Comparison of ENCODE assay signal across 9 mouse cellular contexts in the genomic region with DNA sequence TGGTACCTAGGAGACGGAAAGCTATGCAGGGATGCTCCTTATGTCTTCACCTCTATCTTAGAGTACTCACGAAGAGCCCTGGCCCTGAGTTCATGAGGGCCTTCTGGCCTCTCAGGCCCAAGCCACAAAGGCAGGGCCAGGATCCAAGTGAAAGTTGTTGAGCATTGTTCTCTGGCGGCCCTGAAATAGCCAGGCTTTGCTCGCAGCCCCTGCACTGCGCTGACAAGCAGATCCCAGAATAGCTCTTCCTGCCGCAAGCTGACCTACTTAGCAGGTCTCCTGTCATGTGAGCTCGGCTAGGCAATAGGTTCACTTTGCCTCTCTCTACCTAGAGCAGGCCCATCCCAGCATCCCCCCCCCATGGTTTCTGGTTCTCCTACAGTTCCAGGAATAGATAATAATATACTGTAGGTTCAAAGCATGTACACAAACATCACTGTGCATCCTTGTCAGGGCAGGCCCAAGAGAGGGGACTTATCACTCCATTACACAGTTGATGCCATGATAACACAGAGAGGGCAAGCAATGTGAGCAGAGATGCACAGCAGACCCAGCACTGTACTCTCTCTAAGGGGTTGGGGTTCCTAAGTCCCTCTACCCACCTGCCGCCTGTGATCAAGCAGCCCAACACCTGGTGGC. TPM values are rescaled to one million over a fixed set of nuclear protein-coding genes. Genes with fewer than 3 reads are reported as not detected.
A peak's percentile ranks its signal among the peaks of the same experiment; 100 is the strongest.
DNase-seq lines count a peak whose midpoint lies in the region; ATAC-seq lines count a peak whose summit lies in the region.
"Had no signal": no experiment of that assay in that cellular context is flagged by ENCODE, and none has a peak within 500 bp of the region (broad histone marks: within the 10 kb centered on the region; RNA-seq: fewer than 3 reads in every experiment).

No protein-coding gene starts in this region.

- H3K9ac ChIP-seq in liver, embryonic 13.5 days: peak overlapping the region; percentile 41

- H3K36me3 ChIP-seq in liver, embryonic 13.5 days: no peaks in the 10 kb centered on the region

- 51% methylated on average over 8 of the region's 8 CpGs for WGBS in liver, embryonic 13.5 days (ENCODE audit: insufficient replicate concordance)

- H3K27ac ChIP-seq in liver, embryonic 13.5 days: peak overlapping the region; percentile 75

- H3K9me3 ChIP-seq in liver, embryonic 13.5 days (replicated peaks): no peaks in the 10 kb centered on the region

- peak; percentile 68 for ATAC-seq in activated CD4-positive, CD25-positive, alpha-beta regulatory T cell, adult 4 months
- ATAC-seq in frontal cortex, adult (ENCODE audit: low TSS enrichment): peak; percentile 84
- ATAC-seq in liver, embryonic 13.5 days (ENCODE audit: low read depth): peak; percentile 76

- H3K4me2 ChIP-seq in liver, embryonic 13.5 days: peak overlapping the region; percentile 8; the same call in 1 of the 2 replicates

- no peaks in the 10 kb centered on the region for H3K27me3 ChIP-seq in liver, embryonic 13.5 days

- no peak overlapping the region for H3K4me3 ChIP-seq in liver, embryonic 13.5 days (replicated peaks)

- peaks cover 54% of the 10 kb centered on the region for H3K4me1 ChIP-seq in liver, embryonic 13.5 days (replicated peaks)

- peak; percentile 34 for DNase-seq in embryo, embryonic 10.5 days (ENCODE audit: low spot score)
- no peak for DNase-seq in embryo, embryonic 9.5 days (ENCODE audit: extremely low spot score)
- peak; percentile 65 to 68 for DNase-seq in heart, postnatal 36 days
- no peak for DNase-seq in liver, embryonic 13.5 days
- peak; percentile 37 for DNase-seq in retina, postnatal 7 days (ENCODE audit: low read depth, low spot score)
- DNase-seq in urinary bladder, postnatal 36 days (ENCODE audit: low spot score in 2 of 2): no peak

- intact Hi-C loops in heart, postnatal 36 days (cut with DNase I): no loop called here

RNA-seq across cellular contexts. Expression of a gene that starts 25.3 kb away (rescaled TPM):
- not detected for polyA plus RNA-seq in activated CD4-positive, CD25-positive, alpha-beta regulatory T cell, adult 4 months (2017; shearing (Covaris generic))
- not detected for total RNA-seq in heart, postnatal 36 days (2021)
- polyA plus RNA-seq in liver, embryonic 13.5 days (2015; fragmentation: Nextera tagmentation; extraction: Ambion mirVana): not detected in 2 replicates
- polyA plus RNA-seq: C2C12 had no signal

RNA-seq across cellular contexts. Expression of a gene that starts 43.7 kb away (rescaled TPM):
- polyA plus RNA-seq in activated CD4-positive, CD25-positive, alpha-beta regulatory T cell, adult 4 months (2017; shearing (Covaris generic)): 10 to 100 TPM; 19.0 to 26.5 TPM
- total RNA-seq in heart, postnatal 36 days (2021): 10 to 100 TPM; 30.9 to 35.9 TPM
- 50.2 and 58.5 TPM in 2 replicates for polyA plus RNA-seq in liver, embryonic 13.5 days (2015; fragmentation: Nextera tagmentation; extraction: Ambion mirVana)

RNA-seq across cellular contexts. Expression of a gene that starts 52.6 kb away (rescaled TPM):
- under 1 TPM in 1 of 2 experiments, not detected in 1; 0.62 TPM for polyA plus RNA-seq in activated CD4-positive, CD25-positive, alpha-beta regulatory T cell, adult 4 months (2017; shearing (Covaris generic))
- 10 to 100 TPM; 26.9 to 36.2 TPM for total RNA-seq in heart, postnatal 36 days (2021)
- 124 and 128 TPM in 2 replicates for polyA plus RNA-seq in liver, embryonic 13.5 days (2015; fragmentation: Nextera tagmentation; extraction: Ambion mirVana)
- polyA plus RNA-seq: C2C12 had no signal

Comparison
In these comparisons a context has a peak if more than half of its experiments do, and no peak if none do; other contexts are left out.
1. DNase-seq: peak in embryo, embryonic 10.5 days (single experiment), heart, postnatal 36 days (2 of 2) and retina, postnatal 7 days (single experiment); none in embryo, embryonic 9.5 days (single experiment), liver, embryonic 13.5 days (single experiment) and urinary bladder, postnatal 36 days (0 of 2).
2. RNA of a gene that starts 52.6 kb away (polyA plus RNA-seq): 124 to 128 TPM in liver, embryonic 13.5 days; 0.62 TPM in activated CD4-positive, CD25-positive, alpha-beta regulatory T cell, adult 4 months; every median in the first group is over 10 times any median in the second.
3. Peak in every context shown above with its lines, with median percentiles within 50 percentile points of each other: ATAC-seq.